Mouse (Mus musculus) liver (tissue): ENCODE results near the gene Add2.
"Not testable (repeated sequence)": the region's sequence is repeated elsewhere in the genome, so short reads cannot be mapped to it uniquely, and the experiment has no call there.

Experiments used
- DNase-seq: peaks from one replicate; pipeline ENCODE4 v3.0.0-alpha.2; 2020; ENCODE audit warnings: mixed read lengths

Gene Add2

GRCm38 (mm10) chr6:86028601-86029322, at the start of gene Add2:
Gene Add2, plus strand, starts transcription at chr6:86028681.
- peak; percentile 16 for DNase-seq

- not testable (repeated sequence) for DNase-seq
Observed at GRCm38 (mm10) chr6:85978736-85979135, 49.7 kb upstream of the Add2 start.

- no peak for DNase-seq
Observed at GRCm38 (mm10) chr6:85984351-85984750, 44.1 kb upstream of the Add2 start.

- DNase-seq = not testable (repeated sequence)
Observed at GRCm38 (mm10) chr6:85989570-85989969, 38.9 kb upstream of the Add2 start.

- not testable (repeated sequence) for DNase-seq
Observed at GRCm38 (mm10) chr6:85990774-85991173, 37.7 kb upstream of the Add2 start.

- DNase-seq = peak; percentile 58
Observed at GRCm38 (mm10) chr6:86003405-86003925, 25.0 kb upstream of the Add2 start.

GRCm38 (mm10) chr6:86004271-86005148, 24.0 kb upstream of the Add2 start:
- DNase-seq = peak; percentile 88

- DNase-seq = peak; percentile 50
Observed at GRCm38 (mm10) chr6:86009980-86010379, 18.5 kb upstream of the Add2 start.

GRCm38 (mm10) chr6:86014812-86015211, 13.7 kb upstream of the Add2 start:
- DNase-seq = not testable (repeated sequence)

- no peak for DNase-seq
Observed at GRCm38 (mm10) chr6:86015871-86016270, 12.6 kb upstream of the Add2 start, which contains the start of gene Figla. Gene Figla, plus strand, starts transcription at chr6:86016171.

GRCm38 (mm10) chr6:86016793-86017350, 11.6 kb upstream of the Add2 start:
- DNase-seq = no peak

- no peak for DNase-seq
Observed at GRCm38 (mm10) chr6:86019415-86020237, 8.9 kb upstream of the Add2 start.

- DNase-seq = peak; percentile 49
Observed at GRCm38 (mm10) chr6:86020948-86021347, 7.5 kb upstream of the Add2 start.

- DNase-seq = no peak
Observed at GRCm38 (mm10) chr6:86026632-86027292, 1.7 kb upstream of the Add2 start.

- DNase-seq = no peak
Observed at GRCm38 (mm10) chr6:86028150-86028549, 331 bp upstream of the Add2 start.

GRCm38 (mm10) chr6:86029323-86029713, 837 bp downstream of the Add2 start:
- no peak for DNase-seq

- DNase-seq = no peak
Observed at GRCm38 (mm10) chr6:86031527-86031926, 3.0 kb downstream of the Add2 start.

- DNase-seq = no peak
Observed at GRCm38 (mm10) chr6:86033635-86034034, 5.2 kb downstream of the Add2 start.

- DNase-seq = no peak
Observed at GRCm38 (mm10) chr6:86038901-86039300, 10.4 kb downstream of the Add2 start.

GRCm38 (mm10) chr6:86040140-86040539, 11.7 kb downstream of the Add2 start:
- DNase-seq = no peak

GRCm38 (mm10) chr6:86047510-86047909, 19.0 kb downstream of the Add2 start:
- no peak for DNase-seq

- no peak for DNase-seq
Observed at GRCm38 (mm10) chr6:86048509-86048908, 20.0 kb downstream of the Add2 start.
